Mouse (Mus musculus) cerebral cortex, adult 2 months (tissue): ENCODE measurements around the gene Carmil2.

Experiments used
- WGBS: fragments of 180-500 bp; shearing (Covaris S2); methylation state at CpG from one replicate; pipeline ENCODE4 v1.1.7; 2018; 5-methylcytosine and 5-hydroxymethylcytosine counted together

Gene Carmil2

DNA sequence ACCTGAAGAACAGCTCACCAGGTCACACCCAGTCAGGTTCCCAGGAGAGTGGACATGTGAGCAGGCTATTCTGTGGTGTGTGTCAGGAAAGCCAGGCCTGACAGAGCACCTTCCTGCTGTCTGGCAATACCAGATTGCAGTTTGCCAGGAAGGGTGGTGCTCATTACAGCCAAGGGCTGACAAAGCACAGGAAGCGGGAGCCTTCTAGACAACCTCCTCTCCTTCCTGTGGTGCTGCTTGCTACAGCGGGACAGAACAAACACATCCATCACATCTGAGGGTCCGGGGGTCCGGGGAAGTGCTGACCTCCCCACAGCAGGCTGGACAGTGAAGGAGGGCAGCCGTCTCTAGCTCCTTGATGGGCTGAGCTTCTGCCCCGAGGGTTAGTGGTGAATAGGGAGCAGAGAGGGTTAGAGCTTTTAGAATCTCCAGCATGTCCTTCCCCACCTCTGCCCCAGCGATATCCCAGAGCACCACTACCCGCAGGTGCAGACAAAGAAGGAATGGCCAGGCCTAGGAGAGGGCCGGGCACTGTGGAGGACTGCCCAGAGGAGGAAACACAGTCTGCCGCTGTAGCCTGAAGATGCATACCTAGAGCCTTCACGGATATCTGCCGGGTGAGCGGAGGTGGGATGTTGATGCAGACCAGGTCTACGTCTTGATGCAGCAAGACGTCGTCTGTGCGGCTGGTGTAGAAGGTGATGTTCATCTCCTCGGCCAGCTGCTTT, 41.5 kb downstream of the Carmil2 start:
- WGBS, result 88% methylated on average over 18 of the region's 18 CpGs

DNA sequence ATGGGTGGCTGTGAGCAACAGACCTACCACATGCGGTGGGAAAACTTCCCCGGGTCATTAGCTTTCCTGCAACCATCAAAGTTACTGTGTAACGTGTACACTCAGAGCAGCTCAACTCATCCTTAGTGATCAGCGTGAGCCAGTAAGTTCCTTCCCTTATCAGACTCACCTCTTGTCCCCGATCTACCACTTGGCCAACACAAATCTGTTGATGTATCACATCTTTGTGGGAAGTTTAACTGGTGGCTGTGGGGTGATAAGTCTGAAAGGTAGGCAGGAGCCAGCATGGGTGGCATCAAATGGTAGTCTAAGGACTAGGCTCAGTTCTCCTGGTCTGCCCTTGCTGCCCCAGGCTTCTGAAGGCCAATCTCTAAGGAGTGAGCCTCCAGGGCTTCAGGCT, 46.1 kb downstream of the Carmil2 start:
- 96% methylated on average over 5 of the region's 5 CpGs for WGBS

DNA sequence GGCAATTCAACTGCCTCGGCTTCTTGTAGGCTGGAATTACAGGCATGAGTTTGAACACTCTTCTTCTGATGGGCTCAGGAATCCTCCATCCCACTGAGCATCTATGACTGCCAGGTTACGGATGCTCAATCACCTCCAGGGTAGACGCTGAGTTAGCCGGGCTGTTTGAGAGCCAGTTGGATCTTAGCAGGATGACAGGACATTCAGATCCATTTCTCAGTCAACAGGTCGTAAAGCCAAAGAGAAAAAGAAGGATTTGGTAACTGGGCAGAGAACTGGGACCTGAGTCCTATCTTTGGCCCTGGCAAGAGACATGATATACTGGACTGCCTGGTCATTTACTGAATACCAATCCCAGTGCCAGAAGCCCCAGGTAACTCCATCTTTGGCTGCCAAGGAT, 53.1 kb downstream of the Carmil2 start:
- 94% methylated on average over 5 of the region's 5 CpGs for WGBS

DNA sequence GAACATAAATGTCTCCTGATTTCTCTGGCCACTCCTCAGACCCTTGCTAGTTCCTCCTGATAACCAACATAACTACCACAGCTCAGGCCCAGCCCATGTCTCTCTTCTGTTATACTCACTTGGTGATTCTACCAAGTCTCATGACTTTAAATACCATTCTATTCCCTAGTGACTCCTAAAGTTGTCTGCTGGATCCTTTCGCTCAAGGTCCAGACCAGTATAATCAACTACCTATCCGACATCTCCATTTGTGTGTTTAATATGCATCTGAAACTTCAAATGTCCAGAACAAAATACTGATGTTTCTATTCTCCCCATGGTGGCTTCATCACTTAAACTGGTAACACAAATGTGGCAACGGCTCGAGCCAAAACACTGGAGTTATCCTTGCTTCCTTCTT, 57.2 kb downstream of the Carmil2 start:
- 88% methylated on average over 4 of the region's 4 CpGs for WGBS
